Mouse (Mus musculus) hematopoietic stem cell, adult 5-6 weeks (primary cell): ENCODE results near the gene Nhlrc2. TPM values are rescaled to one million over a fixed set of nuclear protein-coding genes. Genes with fewer than 3 reads are reported as not detected.
"Not testable (repeated sequence)": the region's sequence is repeated elsewhere in the genome, so short reads cannot be mapped to it uniquely, and the experiment has no call there.

Experiments
- ATAC-seq, 2 experiments: fragments of 125-278 bp in 1 of 2; replicated peaks in 1 of 2; 2 replicates each; pipeline ENCODE4 v1.8.0; 2016 to 2017; ENCODE audit warnings: inconsistent platforms in 2 of 2, mild to moderate bottlenecking in 2 of 2, moderate number of reproducible peaks in 2 of 2, low read depth in 1 of 2, moderate TSS enrichment in 1 of 2; ENCODE audit not compliant: low FRiP score in 2 of 2, poor library complexity in 2 of 2, severe bottlenecking in 2 of 2, insufficient read depth in 1 of 2, low TSS enrichment in 1 of 2
- total RNA-seq: library from RNA; stranded (forward); fragments of 172-1452, 232-1000 nt; gene quantifications from 2 replicates; pipeline ENCODE4 v1.2.3, GENCODE M21; 2017

Gene Nhlrc2
- 14.1 and 22.3 TPM in 2 replicates for total RNA-seq

DNA sequence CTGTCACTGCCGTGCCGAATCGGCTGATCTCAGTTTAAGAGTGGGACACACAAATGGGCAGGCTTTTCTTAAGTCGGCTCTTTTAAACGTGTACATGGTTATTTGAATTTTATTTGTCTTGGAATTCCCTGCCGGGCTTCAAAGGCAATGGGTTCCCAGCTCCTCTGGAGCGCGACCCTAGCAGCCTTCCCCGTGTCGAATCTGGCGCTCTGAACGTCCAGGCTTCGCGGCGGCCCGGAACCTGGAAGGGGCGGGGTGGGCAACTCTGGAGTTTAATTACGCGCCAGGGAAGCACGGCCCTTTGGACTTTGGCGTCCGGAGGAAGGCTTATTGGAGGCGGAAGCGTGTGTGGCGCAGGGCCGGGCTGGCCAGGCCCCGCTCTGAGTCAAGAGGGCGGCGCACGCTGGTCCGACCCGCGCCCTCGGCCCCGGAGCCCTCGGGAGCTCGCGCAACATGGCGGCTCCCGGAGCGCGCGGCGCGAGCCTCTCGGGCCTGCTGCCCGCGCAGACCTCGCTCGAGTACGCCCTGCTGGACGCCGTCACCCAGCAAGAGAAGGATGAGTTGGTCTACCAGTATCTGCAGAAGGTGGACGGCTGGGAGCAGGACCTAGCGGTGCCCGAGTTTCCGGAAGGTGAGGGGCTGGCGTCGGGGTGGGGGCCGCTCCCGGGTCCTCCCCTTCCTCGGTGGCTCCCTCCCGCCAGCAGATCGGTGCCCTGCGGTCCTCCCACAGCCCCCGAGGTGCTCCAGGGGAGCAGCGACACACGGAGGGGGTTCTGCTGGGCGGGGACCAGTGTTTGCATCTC is at the start of gene Nhlrc2:
Gene Nhlrc2 (plus strand): TSS at position 32 of the 803 bp plus-strand sequence.
- peak; percentile 79 to 88 for ATAC-seq

DNA sequence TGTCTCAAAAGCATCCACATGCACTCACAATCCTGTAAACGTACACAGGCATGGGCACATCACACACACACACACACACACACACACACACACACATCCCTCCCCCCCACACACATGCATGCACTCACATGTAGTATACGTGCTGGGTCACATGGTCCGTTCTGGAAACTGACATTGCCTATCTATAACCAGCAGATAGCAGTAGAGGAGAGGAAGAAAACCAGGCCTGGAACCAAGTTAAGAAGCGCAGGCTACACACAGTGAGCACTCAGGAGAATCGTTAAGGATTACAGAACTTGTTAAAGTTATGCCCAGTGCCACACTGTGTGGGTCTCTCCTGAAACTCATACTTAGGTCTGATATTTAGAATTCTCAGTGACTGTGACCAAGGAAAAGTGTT is 45.0 kb upstream of the Nhlrc2 start:
- not testable (repeated sequence) for ATAC-seq

DNA sequence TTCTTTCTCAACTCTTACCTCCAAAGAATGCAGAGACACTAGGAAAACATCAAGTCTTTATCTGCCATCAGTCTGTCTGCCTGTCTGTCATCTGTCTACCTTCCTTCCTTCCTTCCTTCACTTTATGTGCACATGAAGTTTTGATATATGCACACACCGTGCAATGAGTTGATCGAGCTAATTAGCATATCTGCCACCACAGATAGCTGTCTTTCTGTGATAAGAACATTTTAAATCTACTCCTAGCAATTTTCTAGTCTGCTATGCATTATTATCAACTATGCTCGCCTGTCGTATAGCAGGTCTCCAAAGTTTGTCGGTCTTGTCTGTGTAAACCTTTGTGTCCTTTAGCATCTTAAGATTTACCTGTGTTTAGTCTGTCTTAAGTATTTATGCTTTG is 44.5 kb upstream of the Nhlrc2 start:
- not testable (repeated sequence) for ATAC-seq

DNA sequence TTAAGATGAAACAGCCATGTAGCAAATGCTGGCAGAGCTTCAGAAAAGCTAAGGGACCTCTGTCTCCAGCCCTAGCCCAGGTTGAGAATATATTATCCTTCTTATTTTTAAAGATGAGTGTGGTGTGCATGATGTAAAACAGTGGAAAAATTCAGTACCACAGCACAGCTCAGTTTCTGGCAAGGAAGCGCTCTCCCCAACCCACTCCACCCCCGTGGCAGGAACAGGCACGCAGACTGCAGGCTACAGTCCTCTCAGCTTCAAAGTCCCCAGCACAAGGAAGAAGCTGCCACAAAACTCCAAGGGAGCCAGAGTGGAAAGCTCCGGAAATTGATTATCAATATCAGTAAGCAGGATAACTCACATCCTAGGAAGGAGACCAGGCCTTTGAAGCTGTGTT is 36.9 kb upstream of the Nhlrc2 start:
- ATAC-seq: not testable (repeated sequence)

DNA sequence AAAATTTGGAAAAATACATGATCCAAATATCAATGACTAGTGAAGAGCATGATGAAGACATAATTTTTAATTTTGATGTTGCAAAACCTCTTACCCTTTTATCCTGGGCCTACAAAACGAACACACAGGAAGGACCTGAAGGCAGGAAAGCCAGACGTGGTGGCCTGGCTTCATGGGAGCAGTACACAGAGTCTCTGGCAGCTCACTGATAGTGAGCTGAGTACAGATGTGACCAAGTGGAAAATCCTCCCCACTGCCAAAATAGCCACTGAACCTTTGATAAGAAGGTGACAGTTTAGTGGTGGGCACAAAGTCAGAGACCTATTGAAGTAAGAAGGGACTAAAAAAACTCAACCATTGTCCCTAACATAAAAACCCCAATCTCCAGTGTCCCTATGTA is 34.5 kb upstream of the Nhlrc2 start:
- ATAC-seq: not testable (repeated sequence)

DNA sequence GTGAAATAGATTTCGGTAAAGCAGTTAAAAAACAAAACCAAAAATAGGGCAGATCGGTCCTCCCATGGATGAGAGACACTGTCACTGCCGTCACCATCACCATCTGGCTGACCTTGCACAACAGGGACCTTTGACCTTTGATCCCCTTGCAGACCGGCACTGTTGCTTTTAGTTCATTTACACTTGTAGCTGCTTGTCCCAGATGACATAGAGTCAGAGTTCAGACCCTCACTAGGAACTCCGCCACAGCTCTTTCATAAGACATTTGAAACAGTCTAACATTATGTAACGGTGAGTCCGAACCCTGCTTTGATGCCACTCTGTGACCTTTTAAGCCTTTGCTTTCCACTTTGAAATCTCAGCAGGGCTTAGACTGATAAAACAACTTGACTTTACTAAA is 28.7 kb upstream of the Nhlrc2 start:
- not testable (repeated sequence) for ATAC-seq

DNA sequence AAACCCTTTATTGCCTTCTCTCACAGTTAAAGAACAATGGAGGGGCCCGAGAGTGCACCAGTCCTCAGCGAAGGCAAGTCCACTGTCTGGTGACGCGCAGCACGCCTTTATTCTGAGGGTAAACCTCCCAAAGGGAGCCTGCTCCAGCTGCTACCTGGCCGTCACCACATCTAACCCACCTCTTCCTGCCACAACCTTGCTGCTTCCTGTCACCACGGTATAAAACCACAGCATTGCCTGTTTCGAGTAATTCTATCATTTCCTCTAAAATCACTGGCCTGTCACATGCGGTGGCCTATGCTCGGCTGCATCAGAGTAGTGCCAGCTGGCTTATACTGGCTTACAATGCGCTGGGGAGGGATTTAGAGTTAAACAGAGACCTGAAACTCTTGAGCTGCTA is 17.5 kb upstream of the Nhlrc2 start:
- ATAC-seq: peak; percentile 96

DNA sequence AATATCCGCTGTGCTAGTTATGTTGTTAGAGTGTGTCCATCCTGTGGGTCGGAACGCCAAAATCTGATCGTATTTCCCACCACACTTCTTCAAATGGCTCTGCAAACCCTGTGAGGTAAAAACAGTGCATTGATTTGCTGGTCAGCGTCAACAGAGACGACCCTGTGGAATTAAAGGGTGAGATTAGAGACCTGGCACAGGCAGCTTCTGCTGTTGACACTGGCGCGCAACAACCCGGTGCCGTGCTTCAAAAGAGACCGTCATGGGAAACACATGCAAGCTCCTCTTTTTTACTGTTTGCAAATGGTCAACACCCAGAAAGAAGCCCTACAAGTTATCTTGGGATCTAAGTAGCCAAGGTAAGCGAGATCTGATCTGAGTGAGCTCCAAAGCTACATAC is 16.8 kb upstream of the Nhlrc2 start:
- no peak for ATAC-seq

DNA sequence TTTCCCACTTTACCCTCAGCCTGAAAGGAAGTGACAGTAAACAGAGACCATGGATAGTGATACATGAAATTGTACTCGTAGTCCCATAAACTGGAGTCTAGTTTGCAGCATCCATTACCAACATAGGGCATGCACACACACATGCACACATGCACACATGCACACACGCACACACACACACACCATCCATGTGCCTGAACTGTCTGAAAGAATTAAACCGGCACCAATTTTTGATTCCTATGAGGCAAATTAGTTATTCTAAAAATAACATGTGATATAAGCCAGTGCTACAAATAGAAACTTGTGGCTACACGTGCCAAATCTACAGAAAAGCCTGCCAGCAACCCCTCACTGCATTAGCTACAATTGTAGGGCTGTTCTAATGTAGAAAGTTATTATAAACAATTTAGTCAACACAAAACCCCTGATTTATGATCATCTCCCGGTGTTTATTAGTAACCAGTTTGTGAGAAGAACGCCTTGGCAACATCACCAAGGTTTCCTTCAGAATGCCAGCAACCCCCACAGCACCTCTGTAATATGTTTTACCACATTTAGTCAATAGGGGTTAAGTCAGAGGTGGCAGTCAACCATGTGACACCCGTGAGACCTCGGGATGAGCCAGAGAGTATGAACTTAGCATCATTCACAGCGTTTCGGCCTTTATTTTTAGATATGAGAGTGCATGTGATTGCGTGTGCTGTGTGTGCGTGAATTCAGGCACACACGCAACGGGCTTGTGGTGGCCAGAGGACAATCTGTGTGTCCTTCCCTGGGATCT is 14.6 kb upstream of the Nhlrc2 start:
- ATAC-seq: no peak

DNA sequence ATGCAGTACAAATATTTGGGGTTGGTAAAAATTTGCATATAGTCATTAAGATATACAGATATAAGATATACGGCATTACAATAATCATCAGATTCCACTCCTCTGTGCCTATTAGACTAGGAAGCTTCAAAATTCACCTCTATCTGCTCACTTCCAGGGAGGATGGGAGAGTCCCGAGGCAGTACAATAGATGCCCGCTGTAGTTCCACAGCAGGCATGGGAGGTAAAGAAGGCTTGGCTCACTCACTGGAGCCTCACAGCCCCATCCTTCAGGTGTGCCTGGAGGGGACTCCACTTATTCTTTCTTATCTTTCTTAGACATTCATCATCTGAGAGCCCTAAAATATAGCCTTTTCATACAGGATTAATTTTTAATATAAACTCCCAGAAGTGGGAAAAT is 13.7 kb upstream of the Nhlrc2 start:
- no peak for ATAC-seq

DNA sequence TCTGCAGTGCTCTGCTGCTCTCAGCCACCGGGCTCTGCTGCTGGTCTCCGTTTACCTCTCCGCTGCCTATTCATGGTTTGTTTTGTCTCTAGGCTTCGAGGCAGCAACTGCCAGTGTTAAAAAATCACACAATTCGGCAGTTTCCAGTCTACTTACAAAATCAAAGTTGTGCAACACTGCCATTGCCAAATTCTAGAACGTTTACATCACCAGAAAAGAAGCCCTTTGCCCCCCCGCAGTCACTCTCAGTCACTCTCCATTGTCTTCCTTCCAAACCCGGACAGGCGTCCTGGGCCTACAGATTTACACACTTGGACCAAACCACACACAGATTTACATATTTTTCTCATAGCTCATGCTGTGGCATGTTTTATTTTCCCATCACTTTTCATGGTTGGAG is 13.0 kb upstream of the Nhlrc2 start:
- ATAC-seq: no peak; a peak in 1 of 4 replicates

DNA sequence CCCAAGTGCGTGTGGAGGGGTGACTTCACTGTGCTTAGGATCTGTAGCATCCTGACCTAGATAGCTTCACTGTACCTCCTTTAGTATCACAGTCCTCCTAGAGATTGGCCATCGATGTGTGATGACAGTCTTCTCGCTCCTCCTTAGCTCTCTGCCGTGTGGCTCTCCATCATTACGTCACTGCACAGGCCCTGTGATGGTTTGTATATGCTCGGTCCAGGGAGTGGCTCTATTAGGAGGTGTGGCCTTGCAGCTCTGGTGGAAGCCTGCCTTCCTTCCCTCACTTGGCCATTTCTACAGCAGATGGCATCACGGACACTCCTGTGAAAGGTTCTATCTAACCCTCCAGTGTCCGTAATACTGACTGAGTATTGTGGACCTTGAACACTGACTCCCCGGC is 12.3 kb upstream of the Nhlrc2 start:
- ATAC-seq: no peak

DNA sequence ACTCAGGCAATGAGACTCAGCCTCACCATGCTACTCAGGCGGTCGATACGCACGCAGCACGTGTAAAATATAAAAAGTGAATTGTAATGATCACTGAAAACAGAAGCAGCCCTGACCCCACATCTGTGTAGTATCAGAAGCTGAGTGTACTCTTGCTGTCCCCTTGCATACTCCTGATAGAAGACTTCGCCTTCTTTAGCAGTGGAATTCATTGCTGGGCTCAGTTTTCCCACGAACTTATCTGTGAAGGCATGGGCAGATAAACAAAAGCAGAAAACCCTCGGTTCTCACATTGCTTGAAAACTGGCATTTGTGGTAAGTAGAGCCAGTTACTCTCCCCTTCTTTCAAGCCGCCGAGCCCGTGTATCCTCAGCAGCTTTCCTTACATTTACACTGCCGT is 4.7 kb upstream of the Nhlrc2 start:
- no peak for ATAC-seq

DNA sequence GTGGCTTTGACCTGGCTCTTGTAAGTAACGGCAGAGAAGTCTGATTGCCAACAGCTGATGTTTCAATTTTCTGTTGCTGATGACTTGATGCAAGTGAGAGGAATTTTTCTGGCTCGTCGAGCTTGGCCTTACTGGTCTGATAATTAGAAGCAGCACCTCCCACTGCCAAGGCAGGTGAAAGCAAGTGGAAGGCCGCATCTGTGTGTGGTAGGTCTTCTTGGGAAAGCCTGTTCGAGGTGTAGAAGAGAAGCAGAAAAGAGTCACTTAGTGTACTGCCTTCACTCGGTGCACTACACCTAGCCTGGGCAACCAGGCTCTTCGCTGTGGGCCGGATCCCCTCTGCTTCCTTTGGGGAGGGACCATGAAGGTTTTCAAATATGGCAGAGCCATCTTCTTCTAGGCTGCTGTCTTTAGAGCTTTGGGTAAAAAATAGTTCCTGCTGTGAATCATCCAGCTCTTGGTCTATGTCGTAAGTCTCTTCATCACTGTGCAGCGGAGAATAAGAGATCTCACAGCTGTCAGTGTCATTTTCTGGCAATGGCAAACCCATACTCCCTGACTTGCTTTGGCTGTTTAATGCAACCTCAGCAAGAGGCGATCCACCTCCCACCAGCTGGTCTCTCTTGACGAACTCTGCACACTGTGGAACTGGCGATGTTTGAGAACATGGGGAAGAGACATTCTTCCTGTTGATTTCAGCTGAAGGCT is 3.2 kb upstream of the Nhlrc2 start:
- ATAC-seq: no peak

DNA sequence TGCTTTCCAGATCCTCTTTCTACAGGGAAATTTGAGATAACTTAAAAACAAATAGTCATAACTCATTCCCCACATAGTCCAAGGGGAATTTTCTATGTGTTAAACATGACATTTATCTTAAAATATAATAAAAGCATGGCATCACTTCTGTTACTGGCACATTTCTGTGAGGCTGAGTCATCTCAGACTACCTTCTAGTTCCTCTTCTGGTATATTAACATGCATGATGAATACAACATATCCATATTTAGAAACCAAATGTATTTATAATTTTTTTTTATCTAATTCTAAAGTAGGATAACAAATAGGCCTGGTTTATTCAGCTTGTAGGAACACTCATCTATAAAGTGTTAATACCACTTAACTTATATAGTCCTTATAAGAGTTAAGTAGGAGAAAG is 2.0 kb upstream of the Nhlrc2 start:
- ATAC-seq: no peak

DNA sequence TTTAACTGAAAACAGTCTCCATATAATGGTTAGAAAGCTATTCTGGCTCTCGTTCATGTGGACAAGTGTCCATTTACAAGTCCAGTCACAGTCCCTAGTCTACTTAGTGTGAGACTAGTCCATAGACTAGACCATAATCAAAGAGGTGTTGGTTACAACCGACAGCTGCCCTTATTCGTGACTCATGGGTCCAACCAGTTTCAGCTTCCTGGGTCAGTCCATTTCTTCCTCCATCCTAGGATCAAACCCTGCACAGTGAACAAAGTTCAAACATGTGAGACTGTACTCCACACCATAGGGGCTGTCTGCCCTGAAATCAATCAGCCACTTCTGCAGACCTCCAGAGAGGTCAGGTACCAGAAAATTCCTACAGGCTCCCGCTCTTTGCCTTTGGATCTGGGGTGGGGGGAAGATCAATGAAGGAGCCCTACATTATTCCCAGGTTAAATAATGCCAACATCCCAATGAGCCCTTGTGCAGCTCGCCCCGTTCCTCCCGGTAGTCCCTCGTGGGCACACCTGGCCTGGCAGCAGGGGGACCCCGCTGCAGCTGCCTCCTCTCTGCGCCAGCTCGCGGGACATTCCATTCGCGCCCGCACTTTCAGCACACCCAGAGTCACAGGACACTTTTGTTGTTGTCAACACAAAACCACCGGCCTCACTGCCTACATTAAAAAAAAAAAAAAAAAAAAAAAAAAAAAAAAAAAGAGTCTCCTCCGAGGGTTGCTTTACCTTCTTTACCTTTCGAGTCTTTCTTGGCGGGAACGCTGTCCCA is 418 bp upstream of the Nhlrc2 start, which contains the start of gene Dclre1a:
Gene Dclre1a (minus strand): TSS at position 767 of the 774 bp plus-strand sequence.
- ATAC-seq: peak; percentile 59 to 70

DNA sequence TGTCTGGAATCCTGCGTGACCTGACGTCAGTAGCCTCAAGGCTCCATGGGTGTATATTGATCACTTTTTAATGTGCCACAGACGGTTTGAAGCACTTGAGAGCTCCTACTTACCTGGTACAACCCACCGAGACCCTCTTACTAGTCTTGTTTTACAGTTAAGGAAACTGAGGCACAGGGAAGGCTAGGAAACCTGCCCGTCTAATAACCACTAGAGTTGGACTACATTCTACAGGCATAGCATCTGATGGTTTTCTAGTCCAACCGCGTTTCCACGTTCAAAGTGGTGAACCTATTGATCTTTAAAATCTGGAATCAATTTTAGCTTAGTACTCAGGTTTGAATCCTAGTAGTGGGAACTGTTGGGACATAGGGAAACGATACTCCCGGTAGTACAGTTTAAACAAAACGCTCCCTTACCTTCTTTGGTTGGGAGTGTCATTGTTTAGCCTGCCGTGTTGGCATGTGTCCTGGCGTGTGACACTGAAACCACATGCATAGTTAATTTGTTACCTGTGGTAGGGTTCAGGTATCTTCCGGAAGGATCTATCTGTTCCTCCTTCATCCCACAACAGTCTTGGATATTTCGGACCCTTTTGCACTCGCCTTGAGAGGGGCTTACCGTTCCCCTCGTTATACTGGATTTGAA is 1.1 kb downstream of the Nhlrc2 start:
- ATAC-seq: no peak
